Mouse (Mus musculus): ENCODE data around the gene Zcchc10.

The Zcchc10 gene

GRCm38 (mm10) chr11:53350291-53351223, 26.1 kb downstream of the Zcchc10 start, which contains the start of gene Aff4:
Gene Aff4, plus strand, starts transcription at chr11:53350833.
- TF ChIP-seq GATA4 (IDR thresholded peaks at IDR 0.05; ENCODE audit: insufficient replicate concordance, low read length), result no peak

- TF ChIP-seq GATA4 (IDR thresholded peaks at IDR 0.05; ENCODE audit: insufficient replicate concordance, low read length), result no peak
Observed at GRCm38 (mm10) chr11:53351224-53351942, 26.9 kb downstream of the Zcchc10 start.

GRCm38 (mm10) chr11:53351943-53352590, 27.6 kb downstream of the Zcchc10 start:
- TF ChIP-seq GATA4 (IDR thresholded peaks at IDR 0.05; ENCODE audit: insufficient replicate concordance, low read length), result no peak

GRCm38 (mm10) chr11:53358504-53359155, 34.2 kb downstream of the Zcchc10 start:
- no peak for TF ChIP-seq GATA4 (IDR thresholded peaks at IDR 0.05; ENCODE audit: insufficient replicate concordance, low read length)

- TF ChIP-seq GATA4 (IDR thresholded peaks at IDR 0.05; ENCODE audit: insufficient replicate concordance, low read length), result no peak
Observed at GRCm38 (mm10) chr11:53367032-53367431, 42.6 kb downstream of the Zcchc10 start.

- TF ChIP-seq GATA4 (IDR thresholded peaks at IDR 0.05; ENCODE audit: insufficient replicate concordance, low read length), result no peak
Observed at GRCm38 (mm10) chr11:53378918-53379317, 54.4 kb downstream of the Zcchc10 start.
